Mouse (Mus musculus) thymus, adult 2 months (tissue): ENCODE measurements at regions not wholly inside any gene's neighbourhood (a gene's known extent, or its start where the extent isn't known, plus 50 kb on each side); places are given as distances from the start of the nearest gene placed in this dataset.

Experiments used
- DNase-seq: peaks from one replicate; pipeline ENCODE4 v3.0.0; 2021
- H3K27ac ChIP-seq: fragments of 200-500 bp; 2 replicates; pipeline ENCODE4 v1.5.1; 2012; ENCODE audit warnings: low read length, control low read depth; ENCODE audit not compliant: control insufficient read depth, insufficient read depth
- H3K27me3 ChIP-seq: fragments of 200-500 bp; 2 replicates; pipeline ENCODE4 v1.6.1; 2012; ENCODE audit warnings: mild to moderate bottlenecking, low read length, moderate library complexity, mixed read lengths; ENCODE audit not compliant: control insufficient read depth, insufficient read depth
- H3K36me3 ChIP-seq: fragments of 200-500 bp; 2 replicates; pipeline ENCODE4 v1.6.1; 2012; ENCODE audit warnings: mild to moderate bottlenecking, low read length, moderate library complexity; ENCODE audit not compliant: control insufficient read depth, insufficient read depth
- H3K4me1 ChIP-seq: fragments of 200-500 bp; replicated peaks from 2 replicates; pipeline ENCODE4 v1.6.1; 2012; ENCODE audit warnings: low read length; ENCODE audit not compliant: control insufficient read depth, insufficient read depth
- H3K4me3 ChIP-seq: fragments of 200-500 bp; 2 replicates; pipeline ENCODE4 v1.5.1; 2012; ENCODE audit warnings: mild to moderate bottlenecking, low read length, control low read depth, moderate library complexity; ENCODE audit not compliant: control insufficient read depth, insufficient read depth
- CTCF ChIP-seq: fragments of 200-500 bp; IDR thresholded peaks from 2 replicates; pipeline ENCODE4 v1.5.1; 2012; ENCODE audit warnings: mild to moderate bottlenecking, control low read depth, low read length, moderate library complexity, borderline replicate concordance; ENCODE audit not compliant: control insufficient read depth, poor library complexity, insufficient read depth; ENCODE audit errors: extremely low read depth
- POLR2A ChIP-seq: fragments of 200-500 bp; IDR thresholded peaks from 2 replicates; pipeline ENCODE4 v1.6.1; 2012; ENCODE audit warnings: mild to moderate bottlenecking, low read length, control low read depth, moderate library complexity; ENCODE audit not compliant: control insufficient read depth, poor library complexity, insufficient read depth; ENCODE audit errors: extremely low read depth
- WGBS: fragments of 180-500 bp; shearing (Covaris S2); methylation state at CpG from one replicate; pipeline ENCODE4 v1.1.7; 2018; 5-methylcytosine and 5-hydroxymethylcytosine counted together

DNA sequence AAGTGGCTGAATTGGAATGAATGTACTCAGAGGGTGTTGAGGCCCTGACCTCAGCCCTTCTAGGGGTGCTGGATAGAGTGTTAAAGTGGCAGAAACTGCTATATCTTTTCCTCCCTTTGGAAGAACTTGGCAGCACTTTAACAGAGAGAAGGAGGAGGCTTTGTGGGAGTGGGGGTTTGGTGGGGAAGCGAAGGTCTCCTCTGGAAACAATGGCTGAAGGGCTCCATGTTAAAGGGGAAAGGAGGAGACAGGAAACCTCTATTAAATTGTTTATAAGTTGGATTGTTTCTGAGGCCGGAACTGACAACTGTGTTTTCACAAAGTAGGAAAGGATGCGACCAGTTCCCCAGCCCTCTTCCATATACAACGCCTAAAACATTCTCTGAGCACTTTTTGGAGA is 83.7 kb upstream of the Jag1 start:
- Histone ChIP-seq H3K36me3 (no peaks in the 10 kb centered on the region), H3K27me3 (no peaks in the 10 kb centered on the region), H3K27ac (no peak overlapping the region), H3K4me3 (no peak overlapping the region), H3K4me1 (no peaks in the 10 kb centered on the region)
- TF ChIP-seq CTCF (no peak), POLR2A (no peak)
- 86% methylated on average over 4 of the region's 4 CpGs for WGBS
- no peak for DNase-seq

DNA sequence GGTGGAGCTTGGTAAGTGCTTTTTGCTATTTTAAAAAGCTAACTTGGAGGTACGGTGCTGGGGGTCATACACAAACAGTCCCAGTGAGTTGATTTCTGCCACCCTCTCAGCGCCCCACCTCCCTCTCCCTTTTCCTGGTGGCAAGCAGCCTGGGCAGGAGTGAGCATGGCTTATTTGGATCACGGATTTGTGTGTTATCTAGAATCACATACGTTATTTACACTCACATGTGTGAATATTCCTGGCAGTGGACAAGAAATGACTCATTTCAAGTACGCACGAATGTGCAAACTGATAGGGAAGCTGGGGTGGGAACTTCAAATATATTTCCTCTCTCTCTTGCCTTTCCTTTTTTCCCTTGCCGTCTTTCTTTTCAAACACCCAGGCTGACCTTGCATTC is 75.7 kb upstream of the Jag1 start:
- no peak for TF ChIP-seq CTCF
- H3K4me3 ChIP-seq = no peak overlapping the region
- H3K27ac ChIP-seq = no peak overlapping the region
- DNase-seq = no peak
- WGBS = 19% methylated on average over 7 of the region's 7 CpGs
- H3K27me3 ChIP-seq = no peaks in the 10 kb centered on the region
- no peaks in the 10 kb centered on the region for H3K4me1 ChIP-seq
- H3K36me3 ChIP-seq = no peaks in the 10 kb centered on the region

DNA sequence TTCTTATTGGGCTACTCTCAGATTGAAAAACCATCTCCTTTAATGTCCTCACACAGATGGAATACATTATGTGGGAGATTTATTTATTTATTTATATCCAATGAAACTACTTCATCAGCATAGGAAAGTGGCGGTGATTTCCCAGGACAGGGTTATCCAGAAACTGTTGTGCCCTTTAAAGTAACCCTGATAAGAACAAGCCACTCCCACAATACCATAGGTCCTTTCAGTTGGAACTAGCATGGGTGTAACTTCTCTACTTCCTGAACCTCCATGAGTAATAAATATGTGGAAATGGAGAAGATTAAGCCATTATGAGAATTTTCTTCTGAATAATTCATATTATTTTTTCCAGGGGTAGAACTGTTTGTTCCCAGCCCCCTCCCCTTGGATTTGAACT is 52.7 kb upstream of the Jag1 start:
- Histone ChIP-seq H3K27me3 (no peaks in the 10 kb centered on the region), H3K4me3 (no peak overlapping the region), H3K27ac (no peak overlapping the region), H3K36me3 (no peaks in the 10 kb centered on the region), H3K4me1 (no peaks in the 10 kb centered on the region)
- TF ChIP-seq POLR2A (no peak), CTCF (no peak)
- WGBS = 98% methylated on average over 1 of the region's 1 CpGs
- DNase-seq = no peak

DNA sequence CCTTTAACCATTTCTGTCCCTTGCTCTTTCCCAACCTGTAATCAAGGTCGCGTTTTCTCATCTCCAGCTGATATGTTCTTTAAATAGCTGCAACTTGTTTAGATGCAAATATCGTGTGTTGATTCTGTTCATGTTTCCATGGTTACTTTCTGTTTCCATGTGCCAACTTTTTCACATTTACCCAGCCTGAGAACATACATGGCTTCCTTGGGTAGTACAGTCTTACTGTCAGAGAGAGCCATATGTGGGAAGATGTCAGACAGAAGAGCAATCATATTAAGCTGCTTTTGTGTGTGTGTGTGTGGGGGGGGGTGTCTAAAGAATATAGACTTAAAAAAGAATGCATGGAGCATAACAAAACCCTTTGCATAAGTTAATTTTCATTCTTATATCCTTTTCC is 52.2 kb upstream of the Jag1 start:
- H3K4me3 ChIP-seq = no peak overlapping the region
- H3K27ac ChIP-seq = no peak overlapping the region
- TF ChIP-seq CTCF (no peak), POLR2A (no peak)
- no peaks in the 10 kb centered on the region for H3K27me3 ChIP-seq
- no peak for DNase-seq
- 90% methylated on average over 3 of the region's 3 CpGs for WGBS
- no peaks in the 10 kb centered on the region for H3K4me1 ChIP-seq
- no peaks in the 10 kb centered on the region for H3K36me3 ChIP-seq
